Mouse (Mus musculus) ovary, adult 10 weeks (tissue): ENCODE data around the gene Olfr876. TPM values are rescaled to one million over a fixed set of nuclear protein-coding genes. Genes with fewer than 3 reads are reported as not detected.

ENCODE experiments used
- polyA plus RNA-seq: library from polyadenylated mRNA; stranded (reverse); fragments of 350-450 nt; fragmentation: Illumina TruSeq; extraction: RNeasy Lipid Tissue Mini Kit (QIAGEN cat#74804); gene quantifications from one replicate; pipeline ENCODE4 v1.2.3, GENCODE M21; 2014

Olfr876 gene
- polyA plus RNA-seq: not detected

GRCm38 (mm10) chr9:37802731-37803130 lies at the start of gene Olfr876:
Gene Olfr876 (plus strand): TSS chr9:37803031.

GRCm38 (mm10) chr9:37771759-37772158 lies 31.1 kb upstream of the Olfr876 start, which contains the start of gene Olfr875:
Gene Olfr875 (plus strand): TSS chr9:37771857.

GRCm38 (mm10) chr9:37853969-37854368 lies 51.1 kb downstream of the Olfr876 start, which contains the start of gene Olfr877:
Gene Olfr877 (plus strand): TSS chr9:37854269.

Other genes starting within 250 kb of the Olfr876 start
- 47.8 TPM for gene Siae, start 247.3 kb upstream of the Olfr876 start, polyA plus RNA-seq
- 43.1 TPM for gene Spa17, start 189.3 kb upstream of the Olfr876 start, polyA plus RNA-seq
- 28.8 TPM for gene Tbrg1, start 145.7 kb upstream of the Olfr876 start, polyA plus RNA-seq
- not detected for gene Panx3, start 133.8 kb upstream of the Olfr876 start, polyA plus RNA-seq
- not detected for gene Olfr160, start 86.8 kb upstream of the Olfr876 start, polyA plus RNA-seq
- not detected for gene Olfr874, start 57.9 kb upstream of the Olfr876 start, polyA plus RNA-seq
- gene Olfr875, start 31.2 kb upstream of the Olfr876 start, polyA plus RNA-seq: not detected
- 0.20 TPM for gene Olfr877, start 51.2 kb downstream of the Olfr876 start, polyA plus RNA-seq
- gene Olfr145, start 93.7 kb downstream of the Olfr876 start, polyA plus RNA-seq: not detected
- 0.51 TPM for gene Olfr878, start 114.8 kb downstream of the Olfr876 start, polyA plus RNA-seq
- not detected for gene Olfr881, start 188.8 kb downstream of the Olfr876 start, polyA plus RNA-seq
- gene Olfr883, start 222.8 kb downstream of the Olfr876 start, polyA plus RNA-seq: not detected
- gene Olfr884, start 243.5 kb downstream of the Olfr876 start, polyA plus RNA-seq: not detected